Mouse (Mus musculus) CH12.LX (cell line): ENCODE data around the gene Phlda1.

ENCODE experiments used
- MEF2A ChIP-seq: IDR thresholded peaks from 2 replicates; pipeline ENCODE4 v1.6.1; 2014; ENCODE audit warnings: low read depth, mild to moderate bottlenecking, inconsistent platforms, low read length, improper control_type of control experiment, borderline replicate concordance
- ZKSCAN1 ChIP-seq: IDR thresholded peaks from 2 replicates; pipeline ENCODE4 v1.6.1; 2012; ENCODE audit warnings: low read depth, inconsistent platforms, low read length, improper control_type of control experiment, borderline replicate concordance

DNA sequence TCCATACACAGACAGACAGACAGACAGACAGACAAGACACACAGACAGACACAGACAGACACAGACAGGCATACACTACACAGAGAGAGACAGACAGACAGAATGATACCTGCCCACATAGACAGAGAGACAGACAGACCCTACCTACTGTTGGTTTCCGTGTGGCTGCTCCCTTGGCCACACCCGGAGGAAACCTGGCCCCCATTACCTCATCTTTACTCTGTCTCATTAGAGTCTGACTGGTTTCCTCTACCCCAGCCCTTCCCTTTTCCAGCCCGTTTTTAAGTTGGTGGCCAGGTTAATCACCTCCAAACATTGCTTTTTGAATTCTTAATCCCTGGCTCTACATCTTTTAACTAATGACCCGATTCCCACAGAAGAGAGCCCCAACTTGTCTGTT is 22.2 kb downstream of the Phlda1 start:
- no peak for TF ChIP-seq ZKSCAN1
- TF ChIP-seq MEF2A, result no peak
